Mouse (Mus musculus): ENCODE measurements at regions not wholly inside any gene's neighbourhood (a gene's known extent, or its start where the extent isn't known, plus 50 kb on each side); places are given as distances from the start of the nearest gene placed in this dataset.

DNA sequence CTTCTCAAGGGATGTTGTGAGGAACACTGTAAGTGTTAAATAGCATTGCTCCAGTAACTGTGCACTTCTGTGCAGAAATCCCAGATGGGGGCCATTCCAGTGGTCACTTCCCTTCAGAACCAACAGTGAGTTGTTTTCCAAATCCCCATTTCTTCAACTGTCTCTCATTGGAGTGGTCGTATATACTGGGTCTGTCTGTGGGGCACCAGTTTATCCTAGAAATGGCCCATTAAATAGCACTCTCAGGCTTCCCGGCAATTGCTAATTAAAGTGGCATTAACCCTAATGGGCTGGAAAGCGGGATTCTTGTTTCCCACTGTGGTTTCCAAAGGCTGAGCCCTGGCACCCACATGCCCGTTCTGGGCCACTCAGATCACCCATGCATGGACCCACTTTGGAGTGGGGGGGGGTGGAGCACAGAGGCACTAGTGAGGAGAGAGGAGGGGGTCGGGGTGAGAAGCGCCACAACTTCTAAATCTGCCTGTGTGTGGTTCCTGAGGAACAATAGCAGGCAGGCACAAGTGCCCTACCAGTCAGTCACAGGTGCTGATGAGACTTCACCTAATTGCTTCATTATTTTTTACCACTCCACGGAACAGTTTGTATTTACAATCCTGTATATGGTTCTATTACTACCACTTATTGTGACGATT is 78.1 kb downstream of the Fam204a start:
- Histone ChIP-seq H3K27ac (ENCODE audit: low read length) (no peak overlapping the region), H3K36me3 (ENCODE audit: control insufficient read depth, insufficient read depth, low read length) (no peaks in the 10 kb centered on the region), H3K4me3 (ENCODE audit: low read length) (no peak overlapping the region), H3K4me2 (ENCODE audit: low read depth, low read length) (no peak overlapping the region), H3K9ac (ENCODE audit: low read depth, low read length) (no peak overlapping the region), H3K27me3 (replicated peaks; ENCODE audit: control insufficient read depth, insufficient read depth, low read length) (peaks cover 7% of the 10 kb centered on the region; the same call in 1 of the 2 replicates), H3K4me1 (ENCODE audit: control insufficient read depth, insufficient read depth, low read length) (0 out of 2 replicates have a peak, but pooled peaks cover 3% of the 10 kb centered on the region), H3K9me3 (ENCODE audit: control insufficient read depth, low read length) (no peaks in the 10 kb centered on the region)
- no peak for ATAC-seq
- 52% methylated on average over 8 of the region's 8 CpGs for WGBS

DNA sequence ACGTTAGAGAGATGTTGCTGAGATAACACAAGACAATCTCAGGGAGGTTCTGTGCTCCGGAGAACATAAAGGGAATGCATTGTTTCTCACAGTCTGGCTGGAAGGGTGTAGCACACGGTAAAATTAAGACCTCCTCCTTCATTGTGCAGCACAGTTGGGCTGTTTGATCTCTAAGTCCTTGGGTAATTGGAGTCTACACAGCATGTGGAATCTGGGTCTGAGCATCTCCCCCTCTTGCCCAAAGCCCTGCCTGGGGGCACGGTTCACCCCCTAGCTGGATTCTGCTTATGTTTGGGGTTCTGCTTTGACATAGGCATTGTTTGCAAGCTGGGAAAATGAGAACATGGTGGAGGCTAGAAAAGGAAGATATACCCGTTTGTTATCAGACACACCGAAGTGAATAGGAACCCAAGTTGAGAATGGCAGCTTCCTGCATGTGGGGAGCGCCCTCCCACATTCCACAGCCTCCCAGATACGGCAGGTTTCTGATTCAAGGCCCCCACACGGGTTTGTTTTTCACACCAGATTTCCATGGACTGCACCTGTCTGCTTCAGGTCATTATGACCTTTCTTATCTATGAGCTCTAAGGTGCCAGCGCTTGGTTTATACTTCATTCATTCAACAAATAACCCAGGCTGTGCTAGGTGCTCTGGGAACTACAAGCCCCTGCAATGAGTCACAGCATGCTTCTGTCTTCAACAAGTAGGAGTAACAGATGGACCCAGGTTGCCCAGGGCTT is 79.9 kb downstream of the Fam204a start:
- H3K36me3 ChIP-seq (ENCODE audit: control insufficient read depth, insufficient read depth, low read length) = no peaks in the 10 kb centered on the region
- H3K9ac ChIP-seq (ENCODE audit: low read depth, low read length) = no peak overlapping the region
- no peak for ATAC-seq
- H3K27ac ChIP-seq (ENCODE audit: low read length) = no peak overlapping the region
- H3K4me1 ChIP-seq (ENCODE audit: control insufficient read depth, insufficient read depth, low read length) = 0 out of 2 replicates have a peak, but pooled peaks cover 3% of the 10 kb centered on the region
- peaks cover 14% of the 10 kb centered on the region; the same call in 1 of the 2 replicates for H3K27me3 ChIP-seq (replicated peaks; ENCODE audit: control insufficient read depth, insufficient read depth, low read length)
- no peak overlapping the region for H3K4me3 ChIP-seq (ENCODE audit: low read length)
- H3K4me2 ChIP-seq (ENCODE audit: low read depth, low read length) = no peak overlapping the region
- H3K9me3 ChIP-seq (ENCODE audit: control insufficient read depth, low read length) = no peaks in the 10 kb centered on the region
- WGBS = 38% methylated on average over 10 of the region's 10 CpGs

DNA sequence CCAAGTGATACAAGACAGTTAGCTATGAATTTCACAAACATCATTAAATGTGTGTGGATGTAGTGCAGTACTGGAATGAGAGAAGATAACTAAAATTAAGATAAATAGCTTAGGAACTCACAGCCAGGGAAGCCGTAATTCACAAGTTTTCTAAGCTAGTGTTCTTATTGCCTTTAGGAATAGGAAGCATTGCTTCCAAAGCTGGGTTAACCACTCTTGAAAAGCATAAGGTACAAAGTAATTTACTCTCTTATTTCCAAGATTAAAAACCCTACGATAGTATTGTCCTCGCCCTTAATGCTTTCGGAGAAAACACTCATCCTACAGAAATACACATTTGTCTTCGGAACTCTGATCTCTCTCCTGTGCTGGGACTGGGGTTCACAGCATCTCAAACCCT is 81.3 kb downstream of the Fam204a start:
- H3K4me3 ChIP-seq (ENCODE audit: low read length) = no peak overlapping the region
- ATAC-seq = no peak
- H3K4me1 ChIP-seq (ENCODE audit: control insufficient read depth, insufficient read depth, low read length) = 0 out of 2 replicates have a peak, but pooled peaks cover 3% of the 10 kb centered on the region
- WGBS = 89% methylated on average over 5 of the region's 5 CpGs
- no peak overlapping the region for H3K27ac ChIP-seq (ENCODE audit: low read length)
- H3K4me2 ChIP-seq (ENCODE audit: low read depth, low read length) = no peak overlapping the region
- H3K9ac ChIP-seq (ENCODE audit: low read depth, low read length) = no peak overlapping the region
- H3K9me3 ChIP-seq (ENCODE audit: control insufficient read depth, low read length) = no peaks in the 10 kb centered on the region
- peaks cover 14% of the 10 kb centered on the region; the same call in 1 of the 2 replicates for H3K27me3 ChIP-seq (replicated peaks; ENCODE audit: control insufficient read depth, insufficient read depth, low read length)
- no peaks in the 10 kb centered on the region for H3K36me3 ChIP-seq (ENCODE audit: control insufficient read depth, insufficient read depth, low read length)

DNA sequence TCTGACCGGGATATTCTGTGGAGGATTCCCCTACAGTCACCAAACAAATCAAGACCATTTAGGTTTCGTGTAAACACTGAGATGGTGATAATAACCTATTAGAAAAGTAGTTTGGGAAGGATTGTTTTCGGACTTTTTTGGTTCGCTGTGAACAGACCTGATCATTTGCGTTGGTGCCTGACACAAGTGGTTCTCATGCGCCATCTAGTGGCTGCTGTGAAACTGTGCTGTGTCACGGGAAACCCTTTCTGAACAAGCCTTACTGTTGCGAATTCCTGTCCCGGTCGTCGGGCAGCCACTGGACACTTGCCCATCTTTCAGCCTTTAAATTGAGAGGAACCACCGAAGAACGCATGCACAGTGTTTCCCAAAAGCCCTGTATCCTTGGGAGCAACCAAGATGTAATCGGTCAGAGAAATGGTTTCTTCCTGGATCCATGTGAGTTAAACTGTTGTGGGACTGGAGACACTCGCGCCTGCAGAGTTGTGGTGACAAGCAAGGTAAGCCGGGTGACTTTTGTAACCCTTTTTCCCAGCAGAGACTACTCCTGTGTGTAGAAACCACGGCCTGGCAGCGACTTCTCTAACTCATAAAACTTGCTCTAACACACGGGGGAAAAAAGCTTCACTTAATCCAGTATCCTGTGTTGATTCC is 82.0 kb downstream of the Fam204a start:
- ATAC-seq = peak; percentile 64; the same call in 1 of the 2 replicates
- WGBS = 9% methylated on average over 20 of the region's 20 CpGs
- no peak overlapping the region for H3K9ac ChIP-seq (ENCODE audit: low read depth, low read length)

DNA sequence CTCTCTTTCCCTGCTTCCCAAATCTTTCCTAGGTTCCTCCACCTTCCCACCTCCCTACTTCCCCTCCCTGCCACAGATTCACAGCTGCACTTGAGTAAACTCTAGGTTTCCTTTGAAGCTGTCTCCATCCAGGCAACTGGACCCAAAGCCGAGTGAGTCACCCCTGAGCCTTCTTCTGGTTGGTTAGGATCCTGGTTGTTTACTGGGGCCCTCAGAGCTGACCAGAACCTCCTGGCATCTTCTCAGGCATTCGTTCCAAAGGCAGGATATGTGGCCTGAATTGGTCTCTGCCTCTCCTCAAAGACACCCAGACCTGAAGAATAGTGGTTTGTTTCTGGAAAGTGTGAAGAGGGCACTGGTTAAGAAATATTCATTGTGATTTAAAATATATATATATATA is 87.6 kb downstream of the Fam204a start:
- WGBS = 41% methylated on average over 2 of the region's 2 CpGs
- no peaks in the 10 kb centered on the region for H3K9me3 ChIP-seq (ENCODE audit: control insufficient read depth, low read length)
- no peak overlapping the region for H3K27ac ChIP-seq (ENCODE audit: low read length)
- H3K36me3 ChIP-seq (ENCODE audit: control insufficient read depth, insufficient read depth, low read length) = no peaks in the 10 kb centered on the region
- H3K27me3 ChIP-seq (replicated peaks; ENCODE audit: control insufficient read depth, insufficient read depth, low read length) = peaks cover 7% of the 10 kb centered on the region; the same call in 1 of the 2 replicates
- no peak for ATAC-seq
- H3K4me3 ChIP-seq (ENCODE audit: low read length) = no peak overlapping the region
- no peaks in the 10 kb centered on the region for H3K4me1 ChIP-seq (ENCODE audit: control insufficient read depth, insufficient read depth, low read length)
- no peak overlapping the region for H3K4me2 ChIP-seq (ENCODE audit: low read depth, low read length)
- no peak overlapping the region for H3K9ac ChIP-seq (ENCODE audit: low read depth, low read length)

More for the DNA sequence above, 82.0 kb downstream of the Fam204a start:
- H3K9me3 ChIP-seq (ENCODE audit: control insufficient read depth, low read length) = no peaks in the 10 kb centered on the region
- no peak overlapping the region for H3K27ac ChIP-seq (ENCODE audit: low read length)
- no peaks in the 10 kb centered on the region for H3K36me3 ChIP-seq (ENCODE audit: control insufficient read depth, insufficient read depth, low read length)
- H3K4me2 ChIP-seq (ENCODE audit: low read depth, low read length) = peak overlapping the region; percentile 59
- H3K4me1 ChIP-seq (ENCODE audit: control insufficient read depth, insufficient read depth, low read length) = 0 out of 2 replicates have a peak, but pooled peaks cover 3% of the 10 kb centered on the region
- H3K4me3 ChIP-seq (ENCODE audit: low read length) = peak overlapping the region; percentile 32
- H3K27me3 ChIP-seq (replicated peaks; ENCODE audit: control insufficient read depth, insufficient read depth, low read length) = peaks cover 14% of the 10 kb centered on the region; the same call in 1 of the 2 replicates

DNA sequence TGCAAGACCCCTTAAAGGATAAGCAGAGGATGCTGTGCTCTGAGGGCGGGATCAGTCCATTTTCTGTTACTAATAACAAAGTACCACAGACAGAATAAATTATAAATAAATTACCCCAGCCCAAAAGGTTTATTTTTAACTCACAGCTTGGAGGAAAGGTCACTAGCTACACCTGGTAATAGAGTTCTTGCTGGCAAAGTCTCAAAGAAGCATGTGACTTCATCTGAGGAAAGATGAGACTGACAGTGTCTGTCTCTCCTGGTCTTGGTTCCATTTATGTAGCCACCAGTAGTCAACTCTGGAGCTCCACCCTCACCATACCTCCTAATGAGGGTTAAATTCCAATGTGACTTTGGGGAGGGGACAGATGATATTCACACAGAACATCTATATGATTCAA is 90.0 kb downstream of the Fam204a start:
- H3K4me2 ChIP-seq (ENCODE audit: low read depth, low read length) = no peak overlapping the region
- H3K27me3 ChIP-seq (replicated peaks; ENCODE audit: control insufficient read depth, insufficient read depth, low read length) = no peaks in the 10 kb centered on the region
- H3K4me1 ChIP-seq (ENCODE audit: control insufficient read depth, insufficient read depth, low read length) = no peaks in the 10 kb centered on the region
- H3K36me3 ChIP-seq (ENCODE audit: control insufficient read depth, insufficient read depth, low read length) = no peaks in the 10 kb centered on the region
- no peaks in the 10 kb centered on the region for H3K9me3 ChIP-seq (ENCODE audit: control insufficient read depth, low read length)
- WGBS = 59% methylated on average over 1 of the region's 1 CpGs
- no peak overlapping the region for H3K4me3 ChIP-seq (ENCODE audit: low read length)
- no peak overlapping the region for H3K27ac ChIP-seq (ENCODE audit: low read length)
- H3K9ac ChIP-seq (ENCODE audit: low read depth, low read length) = no peak overlapping the region
- ATAC-seq = no peak

DNA sequence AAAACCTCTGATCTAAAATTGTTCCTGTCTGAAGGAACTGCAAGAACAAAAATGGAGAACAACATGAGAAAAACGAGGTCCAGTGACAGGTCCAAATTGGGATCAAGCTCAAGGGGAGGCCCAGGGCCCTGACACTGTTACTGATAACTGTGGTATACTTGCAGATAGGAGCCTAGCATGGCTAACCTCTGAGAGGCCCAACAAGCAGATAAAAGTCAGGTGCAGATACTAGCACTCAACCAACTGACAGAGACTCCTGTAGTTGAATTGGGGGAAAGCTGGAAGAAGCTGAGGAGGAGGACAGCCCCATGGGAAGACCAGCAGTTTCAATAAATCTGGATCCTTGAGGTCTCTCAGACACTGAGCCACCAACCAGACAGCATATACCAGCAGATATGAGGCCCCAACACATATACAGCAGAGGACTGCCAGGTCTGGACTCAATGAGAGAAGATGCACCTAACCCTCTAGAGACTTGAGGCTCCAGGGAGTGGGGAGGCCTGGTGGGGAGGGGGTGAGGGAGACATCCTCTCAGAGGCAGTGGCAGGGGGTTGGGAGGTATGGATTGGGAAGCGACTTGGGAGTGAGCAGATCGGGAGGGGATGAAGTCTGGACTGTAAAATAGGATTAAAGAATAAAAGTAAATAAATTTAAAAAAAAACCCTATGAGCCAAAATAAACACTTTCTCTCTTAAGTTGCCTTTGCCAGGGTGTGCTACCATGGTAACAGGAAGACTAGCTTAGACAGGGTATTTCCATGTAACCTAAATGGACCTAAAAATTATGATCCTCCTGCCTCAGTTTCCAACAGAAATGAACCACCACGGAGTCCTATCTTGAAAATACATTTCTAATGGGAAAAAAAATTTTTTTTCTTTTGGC is 91.8 kb downstream of the Fam204a start:
- ATAC-seq = no peak
- 74% methylated on average over 4 of the region's 4 CpGs for WGBS

DNA sequence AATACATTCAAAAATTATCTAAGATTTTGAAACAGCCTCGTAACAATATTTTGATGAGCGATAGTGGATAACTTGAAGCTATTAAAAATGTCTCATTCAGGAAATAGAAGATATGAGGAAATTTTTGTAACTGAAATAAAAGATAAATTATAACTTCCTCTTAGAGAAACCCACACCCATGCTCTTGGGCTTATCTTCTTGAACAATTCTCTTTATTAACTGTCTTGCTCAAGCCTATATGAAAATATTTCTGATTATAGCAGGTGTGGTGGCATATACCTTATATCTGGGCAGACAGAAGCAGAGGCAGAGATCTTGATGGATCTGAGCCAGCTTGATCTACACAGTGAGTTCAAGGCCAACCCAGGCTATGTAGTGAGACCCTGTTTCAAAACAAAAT is 96.9 kb downstream of the Fam204a start:
- no peaks in the 10 kb centered on the region for H3K9me3 ChIP-seq (ENCODE audit: control insufficient read depth, low read length)
- H3K4me3 ChIP-seq (ENCODE audit: low read length) = no peak overlapping the region
- no peaks in the 10 kb centered on the region for H3K27me3 ChIP-seq (replicated peaks; ENCODE audit: control insufficient read depth, insufficient read depth, low read length)
- no peaks in the 10 kb centered on the region for H3K4me1 ChIP-seq (ENCODE audit: control insufficient read depth, insufficient read depth, low read length)
- WGBS = 92% methylated on average over 2 of the region's 2 CpGs
- H3K9ac ChIP-seq (ENCODE audit: low read depth, low read length) = no peak overlapping the region
- H3K4me2 ChIP-seq (ENCODE audit: low read depth, low read length) = no peak overlapping the region
- H3K27ac ChIP-seq (ENCODE audit: low read length) = no peak overlapping the region
- no peaks in the 10 kb centered on the region for H3K36me3 ChIP-seq (ENCODE audit: control insufficient read depth, insufficient read depth, low read length)
- ATAC-seq = no peak

More for the DNA sequence above, 91.8 kb downstream of the Fam204a start:
- Histone ChIP-seq H3K27me3 (replicated peaks; ENCODE audit: control insufficient read depth, insufficient read depth, low read length) (no peaks in the 10 kb centered on the region), H3K4me2 (ENCODE audit: low read depth, low read length) (no peak overlapping the region), H3K4me1 (ENCODE audit: control insufficient read depth, insufficient read depth, low read length) (no peaks in the 10 kb centered on the region), H3K27ac (ENCODE audit: low read length) (no peak overlapping the region), H3K9me3 (ENCODE audit: control insufficient read depth, low read length) (no peaks in the 10 kb centered on the region), H3K4me3 (ENCODE audit: low read length) (no peak overlapping the region), H3K9ac (ENCODE audit: low read depth, low read length) (no peak overlapping the region), H3K36me3 (ENCODE audit: control insufficient read depth, insufficient read depth, low read length) (no peaks in the 10 kb centered on the region)

Measured in intestine, embryonic 16.5 days (tissue).